Mouse (Mus musculus): ENCODE data around the gene Serpinc1.
A peak's percentile ranks its signal among the peaks of the same experiment; 100 is the strongest.
"Not testable (repeated sequence)": the region's sequence is repeated elsewhere in the genome, so short reads cannot be mapped to it uniquely, and the experiment has no call there.

The Serpinc1 gene

DNA sequence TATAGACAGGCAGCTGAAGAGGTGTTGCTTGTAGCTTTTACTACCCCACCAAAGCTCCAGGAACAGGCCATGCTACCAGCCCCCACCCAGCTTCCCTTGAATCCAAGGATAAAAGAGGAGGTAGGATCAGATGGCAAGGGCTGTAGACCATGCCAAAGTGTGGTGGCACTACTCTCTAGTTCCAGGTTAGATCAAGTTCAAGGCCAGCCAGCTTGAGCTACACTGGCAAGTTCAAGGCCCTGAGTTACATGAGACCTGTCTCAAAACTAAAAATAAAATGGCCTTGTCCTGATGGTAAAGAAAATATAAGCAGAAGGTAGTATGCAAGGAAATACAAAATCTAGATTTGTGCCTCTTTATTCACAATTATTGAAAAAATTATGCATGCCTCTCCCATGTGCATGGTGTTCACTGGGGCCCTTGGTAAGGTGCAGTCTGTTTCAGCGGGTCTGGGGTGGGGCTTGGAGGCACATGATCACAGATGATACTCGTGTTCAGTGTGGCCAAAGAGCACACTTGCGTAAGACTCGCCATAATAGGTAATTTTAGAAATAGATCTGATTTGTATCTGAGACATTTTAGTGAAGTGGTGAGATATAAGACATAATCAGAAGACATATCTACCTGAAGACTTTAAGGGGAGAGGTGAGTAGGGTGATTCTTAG lies at the start of gene Serpinc1:
TSS of gene Serpinc1 (plus strand) at position 515 of the 665 bp plus-strand sequence.
- no peak for DNase-seq (ENCODE audit: low read depth in 2 of 2, low spot score in 2 of 2)

DNA sequence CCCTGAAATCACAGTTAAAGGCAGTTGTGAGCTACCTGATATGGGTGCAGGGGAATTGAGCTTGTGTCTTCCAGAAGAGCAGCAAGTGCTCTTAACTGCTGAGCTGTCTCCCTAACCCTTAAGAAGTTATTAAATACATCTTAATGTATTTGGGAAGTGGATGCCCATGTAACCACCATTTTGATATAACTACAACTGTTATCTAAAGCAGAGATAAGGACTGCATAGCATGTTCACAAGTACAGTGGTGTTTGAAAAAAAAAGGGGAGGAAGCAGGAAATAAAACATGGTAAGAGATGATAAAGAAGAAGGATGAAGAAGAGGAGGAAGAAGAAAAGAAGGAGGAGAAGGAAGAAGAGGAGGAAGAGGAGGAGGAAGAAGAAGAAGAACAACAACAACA lies 47.1 kb upstream of the Serpinc1 start:
- no peak for DNase-seq (ENCODE audit: low read depth in 2 of 2, low spot score in 2 of 2)

DNA sequence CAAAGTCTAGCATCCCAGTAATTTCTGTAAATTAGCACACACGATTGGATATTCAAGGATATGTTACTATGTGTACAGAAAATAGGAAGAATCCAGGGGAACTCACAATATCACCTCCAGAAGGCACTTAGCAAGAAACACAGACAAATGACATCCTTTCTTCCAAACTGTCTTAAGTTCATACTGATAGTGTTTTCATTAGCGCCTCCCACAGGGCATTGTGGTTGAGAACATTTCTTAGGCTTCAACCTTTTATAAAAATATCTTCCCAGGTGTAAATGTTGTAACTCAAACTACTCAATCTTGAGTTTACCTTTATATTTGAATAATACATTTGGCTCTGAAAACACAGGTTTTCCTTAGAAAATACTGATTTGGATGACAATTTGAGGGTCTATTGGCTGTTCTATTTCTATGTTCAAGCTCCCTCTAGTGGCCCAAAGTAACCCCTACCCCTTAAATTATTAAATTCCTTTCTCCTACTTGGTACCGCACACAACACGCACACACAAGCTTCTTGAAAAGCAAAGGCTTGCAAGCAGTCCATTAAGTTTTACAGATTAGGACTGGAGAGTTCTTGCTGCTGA lies 44.4 kb upstream of the Serpinc1 start:
- peak in 1 of 2 experiments; percentile 40 for DNase-seq (ENCODE audit: low read depth in 2 of 2, low spot score in 2 of 2)

DNA sequence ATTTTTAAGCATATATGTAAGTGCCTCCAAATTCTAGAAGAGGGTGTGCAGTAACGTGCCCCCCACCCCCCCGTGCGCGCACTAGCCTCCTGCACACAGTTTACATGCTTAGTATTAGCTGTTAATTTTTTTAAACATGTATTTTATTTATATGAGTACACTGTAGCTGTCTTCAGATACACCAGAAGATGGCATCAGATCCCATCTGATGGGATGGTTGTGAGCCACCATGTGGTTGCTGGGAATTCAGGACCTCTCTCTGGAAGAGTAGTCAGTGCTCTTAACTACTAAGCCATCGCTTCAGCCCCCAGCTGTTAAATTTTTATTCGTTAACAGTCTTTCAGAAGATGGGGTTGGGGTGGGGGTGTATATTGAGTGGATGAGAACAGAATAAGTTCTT lies 42.8 kb upstream of the Serpinc1 start:
- DNase-seq (ENCODE audit: low read depth in 2 of 2, low spot score in 2 of 2): no peak

DNA sequence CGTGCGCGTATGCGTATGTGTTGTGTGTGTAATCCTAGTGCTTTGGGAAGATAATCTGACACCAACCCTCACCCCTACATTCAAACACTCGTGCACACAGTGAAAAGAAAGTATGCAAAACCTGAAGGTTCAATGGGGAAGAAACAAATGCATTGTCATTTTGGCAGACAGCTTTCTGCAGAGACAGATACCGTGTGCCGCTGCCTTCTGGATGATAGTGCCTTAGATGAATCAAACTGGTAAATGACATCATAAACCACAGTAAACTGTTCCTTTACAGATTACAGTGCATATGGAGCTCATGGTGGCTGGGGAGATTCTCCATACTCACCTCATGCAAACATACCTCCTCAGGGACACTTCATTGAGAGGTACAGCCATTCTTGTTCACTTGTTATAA lies 15.2 kb upstream of the Serpinc1 start:
- no peak for DNase-seq (ENCODE audit: low read depth in 2 of 2, low spot score in 2 of 2)

DNA sequence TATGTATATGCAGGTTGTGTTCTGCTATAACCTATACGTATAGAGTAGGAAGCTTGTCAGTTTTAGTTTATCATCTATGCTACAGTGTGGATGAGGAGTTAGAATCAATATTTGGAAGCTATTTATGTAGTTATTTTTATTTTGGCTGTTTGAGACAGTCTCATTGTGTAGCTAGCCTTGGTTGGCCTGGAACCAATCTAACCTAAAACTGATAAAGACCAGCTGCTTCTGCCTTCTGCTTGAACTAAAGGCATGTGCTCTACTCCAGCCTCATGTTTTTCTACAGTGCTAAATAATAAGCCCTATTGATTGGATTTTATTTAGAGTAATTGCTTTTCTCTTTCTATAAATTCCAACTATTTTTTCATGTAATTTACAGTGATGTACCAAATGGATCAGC lies 11.1 kb upstream of the Serpinc1 start:
- DNase-seq (ENCODE audit: low read depth in 2 of 2, low spot score in 2 of 2): no peak

DNA sequence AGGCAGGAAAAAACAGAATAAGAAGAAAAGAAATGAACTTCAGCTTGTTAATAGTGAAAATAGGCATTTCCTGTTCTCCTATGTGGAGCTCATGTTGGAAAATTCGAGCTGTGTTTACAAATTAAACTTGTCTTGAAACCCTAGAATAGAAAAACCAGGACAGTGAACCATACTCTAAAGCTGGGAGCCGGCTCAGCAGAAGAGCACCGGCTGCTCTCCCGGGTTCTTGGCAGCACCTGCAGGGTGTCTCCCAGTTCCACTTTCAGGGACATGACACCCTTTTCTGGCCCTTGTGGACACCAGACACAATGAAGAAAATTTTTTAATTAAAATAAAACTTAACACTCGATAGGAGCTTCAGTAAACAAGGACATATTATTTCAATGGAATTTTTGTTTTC lies 9.7 kb upstream of the Serpinc1 start:
- no peak for DNase-seq (ENCODE audit: low read depth in 2 of 2, low spot score in 2 of 2)

DNA sequence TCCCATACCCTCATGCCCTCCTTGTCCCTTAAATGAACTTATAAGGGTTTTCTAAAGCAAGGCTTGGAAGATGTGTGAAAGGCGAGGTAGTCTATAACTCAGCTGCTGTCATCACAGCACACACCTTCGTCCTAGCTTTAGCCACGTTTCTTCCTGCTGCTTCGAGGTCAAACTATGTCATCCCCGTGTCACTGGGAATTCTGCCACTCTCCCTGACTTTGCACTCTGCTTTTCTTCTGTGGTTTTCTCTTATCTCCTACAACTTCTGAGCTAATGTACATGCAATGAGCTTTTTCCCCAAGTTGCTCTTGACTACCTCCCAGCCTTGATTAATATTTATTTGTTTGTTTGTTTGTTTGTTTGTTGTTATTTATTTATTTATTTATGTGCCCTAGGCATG lies 1.6 kb downstream of the Serpinc1 start:
- no peak for DNase-seq (ENCODE audit: low read depth in 2 of 2, low spot score in 2 of 2)

DNA sequence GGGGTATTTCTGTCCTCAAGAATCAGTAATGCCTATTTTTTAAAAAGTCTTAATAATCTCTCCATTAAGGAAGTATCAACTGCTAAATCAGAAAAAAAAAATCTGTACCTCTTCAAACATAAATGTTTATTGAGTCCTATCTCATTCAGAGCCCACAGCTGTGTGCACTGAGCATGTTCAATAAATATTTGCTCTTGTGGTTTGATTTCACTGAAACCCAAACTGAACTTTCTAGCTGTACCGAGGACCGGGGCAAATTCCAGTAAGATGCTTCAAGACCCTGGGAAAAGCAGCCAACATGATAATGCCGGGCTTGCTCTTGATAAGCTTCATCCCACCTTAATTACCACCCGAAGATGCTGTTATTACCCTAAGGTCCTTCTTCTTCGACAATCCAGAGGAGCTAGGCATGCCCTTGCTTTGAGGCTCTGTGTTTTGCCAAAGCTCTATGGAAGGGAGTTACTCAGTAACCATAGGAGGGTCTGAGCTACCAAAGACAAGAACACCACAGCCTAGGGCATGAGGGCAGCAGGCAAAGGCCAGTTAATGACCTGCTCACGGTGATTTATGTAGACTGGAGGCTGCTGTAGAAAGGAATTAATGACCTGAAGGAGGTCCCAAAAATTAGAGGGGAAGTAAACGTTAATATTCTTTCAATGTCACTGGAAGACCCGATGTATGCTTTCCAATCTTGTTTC lies 2.3 kb downstream of the Serpinc1 start:
- DNase-seq (ENCODE audit: low read depth in 2 of 2, low spot score in 2 of 2): no peak

DNA sequence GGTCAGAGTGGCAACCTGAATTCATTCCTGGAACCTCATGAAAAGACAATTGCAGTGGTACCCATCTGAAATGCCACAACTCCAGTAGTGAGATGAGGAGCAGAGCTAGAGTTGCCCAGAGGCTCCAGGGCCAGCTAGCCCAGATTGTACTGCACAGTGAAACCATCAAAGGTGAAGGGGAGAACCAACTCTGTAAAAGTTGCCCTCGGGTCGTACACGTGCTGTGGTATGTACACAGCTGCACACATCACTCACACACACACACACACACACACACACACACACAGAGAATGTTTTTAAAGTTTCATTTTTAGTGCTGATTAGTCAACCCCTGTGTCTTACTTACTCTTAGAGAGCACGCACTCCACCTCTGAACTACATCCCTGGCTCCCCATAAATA lies 3.0 kb downstream of the Serpinc1 start:
- no peak for DNase-seq (ENCODE audit: low read depth in 2 of 2, low spot score in 2 of 2)

DNA sequence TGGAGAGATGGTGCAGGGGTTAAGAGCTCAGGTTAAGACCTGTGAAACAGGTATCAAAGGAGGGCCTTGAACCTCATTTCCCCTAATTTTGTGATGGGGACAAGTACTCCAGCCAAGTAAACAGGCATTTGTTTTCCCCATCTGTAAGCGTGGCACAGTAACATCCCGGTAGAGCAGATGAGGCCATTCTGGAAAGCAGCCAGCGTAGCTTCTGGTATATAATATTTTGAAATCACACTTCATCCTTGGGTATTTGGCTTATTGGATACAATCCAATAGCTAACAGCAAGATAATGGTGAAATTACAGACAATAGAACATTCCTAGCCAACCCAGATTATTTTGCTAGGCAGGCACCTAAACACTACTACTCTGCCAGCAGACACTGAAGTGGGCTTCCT lies 4.5 kb downstream of the Serpinc1 start:
- DNase-seq (ENCODE audit: low read depth in 2 of 2, low spot score in 2 of 2): no peak

DNA sequence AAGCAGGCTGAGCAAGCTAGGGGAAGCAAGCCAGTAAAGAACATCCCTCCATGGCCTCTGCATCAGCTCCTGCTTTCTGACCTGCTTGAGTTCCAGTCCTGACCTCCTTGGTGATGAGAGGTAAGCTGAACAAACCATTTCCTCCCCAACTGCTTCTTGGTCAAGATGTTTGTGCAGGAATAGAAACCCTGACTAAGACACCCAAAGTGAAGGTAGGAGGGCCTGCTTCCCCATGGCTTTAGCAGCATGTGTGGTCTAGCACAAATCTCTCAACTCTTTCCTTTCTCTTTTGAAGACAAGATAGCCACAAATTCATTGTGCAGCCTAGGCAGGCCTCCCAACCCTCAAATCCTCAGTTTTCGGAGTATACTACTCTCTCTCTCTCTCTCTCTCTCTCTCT lies 6.3 kb downstream of the Serpinc1 start:
- DNase-seq (ENCODE audit: low read depth in 2 of 2, low spot score in 2 of 2): not testable (repeated sequence)

DNA sequence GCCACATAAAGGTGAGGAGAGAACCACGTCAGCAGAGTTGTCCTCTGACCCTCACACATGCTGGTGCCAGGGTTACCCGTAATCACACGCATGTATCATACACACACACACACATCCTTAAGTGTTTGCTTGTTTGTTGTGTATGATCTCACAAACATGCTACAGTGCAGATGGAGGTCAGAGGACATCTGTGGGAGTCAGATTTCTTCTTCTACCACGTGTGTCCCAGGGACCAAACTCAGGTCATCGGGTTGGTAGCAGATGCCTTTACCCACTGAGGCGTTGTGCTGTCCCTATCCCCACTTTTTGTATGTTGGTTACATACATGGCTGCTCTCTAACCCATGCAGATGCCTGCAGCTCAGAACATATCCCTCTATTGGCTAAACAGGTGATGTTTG lies 7.1 kb downstream of the Serpinc1 start:
- no peak for DNase-seq (ENCODE audit: low read depth in 2 of 2, low spot score in 2 of 2)

DNA sequence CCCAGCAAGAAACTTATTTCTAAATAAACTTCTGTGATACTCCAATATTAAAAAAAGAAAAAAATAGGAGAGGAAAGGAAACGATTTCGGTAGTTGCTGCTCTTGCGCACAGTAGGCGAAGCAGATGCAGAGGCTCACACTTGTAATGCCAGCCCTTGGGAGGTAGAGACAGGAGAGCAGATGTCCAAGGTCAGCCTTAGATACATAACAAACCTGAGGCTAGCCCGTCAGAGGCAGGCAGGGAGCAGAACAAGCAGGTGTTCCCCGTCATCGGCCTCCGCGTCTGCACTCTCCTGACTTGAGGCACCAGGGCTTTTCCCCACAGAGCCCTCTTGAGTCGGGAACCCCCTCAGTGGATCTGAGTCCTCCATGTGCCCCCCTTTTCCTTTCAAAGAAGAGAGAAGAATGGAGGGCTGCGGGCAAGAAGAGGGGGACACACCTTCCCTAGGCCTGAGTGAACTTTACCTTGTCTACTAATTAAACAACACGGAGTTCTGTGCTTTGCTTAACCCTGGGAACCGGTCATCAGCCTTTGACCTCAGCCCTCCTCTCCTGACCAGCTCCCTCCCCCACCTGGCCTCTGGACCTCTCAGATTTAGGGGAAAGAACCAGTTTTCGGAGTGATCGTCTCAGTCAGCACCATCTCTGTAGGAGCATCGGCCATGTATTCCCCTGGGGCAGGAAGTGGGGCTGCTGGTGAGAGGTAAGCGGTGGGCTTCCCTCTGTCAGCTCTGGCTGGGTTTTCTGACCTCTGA lies 8.7 kb downstream of the Serpinc1 start:
- no peak for DNase-seq (ENCODE audit: low read depth in 2 of 2, low spot score in 2 of 2)

DNA sequence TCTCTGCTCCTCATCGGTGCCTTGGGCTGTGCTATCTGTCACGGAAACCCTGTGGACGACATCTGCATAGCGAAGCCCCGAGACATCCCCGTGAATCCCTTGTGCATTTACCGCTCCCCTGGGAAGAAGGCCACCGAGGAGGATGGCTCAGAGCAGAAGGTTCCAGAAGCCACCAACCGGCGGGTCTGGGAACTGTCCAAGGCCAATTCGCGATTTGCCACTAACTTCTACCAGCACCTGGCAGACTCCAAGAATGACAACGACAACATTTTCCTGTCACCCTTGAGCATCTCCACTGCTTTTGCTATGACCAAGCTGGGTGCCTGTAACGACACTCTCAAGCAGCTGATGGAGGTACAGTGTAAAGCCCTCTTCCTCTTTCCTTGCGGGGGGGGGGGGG lies 11.0 kb downstream of the Serpinc1 start:
- no peak for DNase-seq (ENCODE audit: low read depth in 2 of 2, low spot score in 2 of 2)

DNA sequence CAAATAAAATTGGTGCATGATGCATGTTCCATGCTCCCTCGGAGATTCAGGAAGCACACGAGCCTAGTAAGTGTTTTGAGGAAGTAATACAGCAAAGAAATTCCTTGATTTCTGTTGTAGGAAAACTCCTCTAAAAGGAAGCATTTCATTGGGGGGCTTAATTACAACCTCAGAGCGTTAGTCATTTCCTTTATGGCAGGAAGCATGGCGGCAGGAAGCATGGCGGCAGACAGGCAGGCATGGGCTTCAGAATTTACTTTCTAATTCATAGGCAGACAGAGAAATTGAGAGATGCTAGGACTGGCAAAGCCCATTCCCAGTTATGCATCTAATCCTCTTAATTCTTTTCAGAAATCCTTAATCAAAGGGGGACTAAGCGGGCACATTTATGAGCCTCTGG lies 15.5 kb downstream of the Serpinc1 start:
- DNase-seq (ENCODE audit: low read depth in 2 of 2, low spot score in 2 of 2): no peak

DNA sequence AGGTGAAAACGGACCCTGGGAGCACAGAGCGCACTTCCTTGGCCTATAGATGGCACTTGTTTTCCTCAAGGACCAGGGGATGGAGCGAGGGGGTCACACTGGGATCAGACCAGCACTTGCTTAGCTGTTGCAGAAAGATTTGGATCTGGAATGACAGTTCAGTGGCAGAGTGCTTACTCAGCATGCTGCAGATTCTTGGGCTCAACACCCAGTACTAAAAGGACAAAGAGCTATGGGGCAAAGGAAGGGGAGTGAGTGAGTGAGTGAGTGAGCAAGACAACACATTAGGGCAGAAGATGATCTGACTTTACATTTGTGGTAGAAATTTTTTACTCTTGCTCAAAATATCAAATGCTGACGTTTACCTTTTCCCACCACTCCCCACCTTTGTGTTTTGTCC lies 26.6 kb downstream of the Serpinc1 start:
- no peak for DNase-seq (ENCODE audit: low read depth in 2 of 2, low spot score in 2 of 2)

DNA sequence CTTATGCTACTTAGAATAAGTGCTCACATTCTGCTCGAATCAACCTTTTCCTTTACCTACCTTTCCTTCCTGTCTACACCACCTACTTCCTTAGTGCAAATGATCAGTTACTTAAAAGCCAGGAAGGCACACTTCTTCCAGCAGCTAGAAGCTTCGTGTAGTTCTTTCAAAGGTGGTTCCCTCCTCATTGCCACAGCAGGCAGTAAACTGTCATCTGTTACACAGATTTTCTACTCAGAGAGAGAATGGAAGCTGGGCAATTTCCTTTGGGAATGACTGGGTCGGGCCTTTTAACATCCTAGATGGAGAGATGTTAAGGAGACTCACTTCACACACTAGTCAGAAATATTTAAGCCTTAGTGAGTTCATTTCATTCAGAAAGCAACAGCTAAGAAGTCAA lies 27.1 kb downstream of the Serpinc1 start:
- no peak for DNase-seq (ENCODE audit: low read depth in 2 of 2, low spot score in 2 of 2)

DNA sequence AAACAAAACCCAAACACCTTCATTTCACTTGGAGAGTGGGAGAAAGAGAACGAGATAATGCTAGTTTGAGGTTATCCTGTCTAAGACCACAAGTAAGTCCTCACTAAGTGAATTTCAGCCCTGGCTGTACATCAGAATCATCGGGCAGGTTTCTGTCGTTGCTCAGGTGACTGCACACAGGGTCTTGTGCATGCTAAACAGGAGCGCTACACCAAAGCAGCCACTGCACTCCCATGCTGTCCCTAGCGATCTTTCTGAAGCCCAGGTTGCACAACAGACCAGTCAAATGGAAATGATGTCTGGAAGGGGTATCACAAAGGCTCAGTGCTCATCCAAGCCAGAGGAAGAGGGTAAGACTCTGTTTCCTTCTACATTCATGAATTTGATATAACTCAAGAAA lies 28.1 kb downstream of the Serpinc1 start:
- no peak for DNase-seq (ENCODE audit: low read depth in 2 of 2, low spot score in 2 of 2)

DNA sequence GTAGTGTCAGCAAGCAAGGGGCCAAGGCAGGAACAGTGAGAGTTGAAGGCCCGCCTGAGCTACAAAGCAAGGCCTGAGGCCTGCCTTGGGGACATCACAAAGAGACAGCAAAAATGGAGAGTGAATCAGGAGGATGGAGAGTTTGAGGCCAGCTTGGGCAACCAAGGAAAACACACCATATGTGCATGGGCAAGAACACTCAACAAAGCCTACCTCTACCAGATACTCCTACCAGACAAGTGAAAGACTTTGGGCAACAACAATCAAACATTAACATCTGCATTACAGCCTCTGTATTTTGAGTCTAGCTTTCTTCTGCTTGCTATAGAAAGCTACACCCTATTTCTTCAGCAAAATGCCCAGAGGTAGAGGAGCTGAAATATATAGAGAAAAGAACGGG lies 29.7 kb downstream of the Serpinc1 start:
- DNase-seq (ENCODE audit: low read depth in 2 of 2, low spot score in 2 of 2): no peak

DNA sequence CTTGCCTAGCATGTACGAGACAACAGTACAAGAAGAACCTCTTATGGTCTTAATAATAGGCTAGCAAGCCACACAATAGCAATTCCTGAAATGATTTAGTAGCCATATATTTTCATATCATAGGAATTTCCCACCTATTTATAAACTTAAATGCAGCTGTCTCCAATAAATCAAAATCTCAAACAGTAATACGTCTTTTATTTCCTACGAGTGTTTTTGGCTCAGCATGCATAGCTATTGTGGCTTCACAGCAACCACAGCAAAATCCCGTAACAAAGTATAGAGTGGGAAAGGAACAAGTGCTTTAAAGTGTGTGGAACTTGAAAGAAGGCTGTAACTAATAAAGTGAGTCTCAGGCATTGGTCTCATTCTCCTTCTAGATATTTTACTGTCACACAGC lies 32.1 kb downstream of the Serpinc1 start:
- no peak for DNase-seq (ENCODE audit: low read depth in 2 of 2, low spot score in 2 of 2)

DNA sequence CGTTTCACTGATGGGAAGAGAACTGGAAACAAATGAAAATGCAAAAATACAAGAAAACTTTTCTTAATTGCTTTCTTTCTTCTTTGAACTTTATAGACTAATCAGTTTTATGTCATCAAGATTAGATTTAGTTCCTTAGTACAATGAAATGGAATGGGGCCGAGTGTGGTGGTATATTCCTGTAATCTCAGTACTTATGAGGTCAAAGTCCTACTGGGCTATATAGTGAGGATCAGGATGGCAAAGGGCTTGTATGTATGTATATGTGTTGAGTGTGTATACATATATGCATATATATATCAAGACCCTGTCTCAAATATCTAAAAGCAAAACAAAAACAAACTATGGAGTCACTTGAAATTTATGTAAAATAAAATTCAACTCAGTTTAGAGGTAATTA lies 38.0 kb downstream of the Serpinc1 start:
- no peak for DNase-seq (ENCODE audit: low read depth in 2 of 2, low spot score in 2 of 2)

Measured in CD8-positive naive resting alpha-beta T cell, adult 2 months (primary cell).